Mouse (Mus musculus) C2C12 (cell line): ENCODE measurements around the gene Rnpepl1.

Experiments used
- CTCF ChIP-seq: IDR thresholded peaks from one replicate; pipeline ENCODE4 v1.5.1; 2011; ENCODE audit not compliant: control insufficient read depth, insufficient read depth, insufficient read length
- FOSL1 ChIP-seq: IDR thresholded peaks from one replicate; pipeline ENCODE4 v1.8.0; 2011; ENCODE audit warnings: mild to moderate bottlenecking, low read length; ENCODE audit not compliant: poor library complexity, insufficient read depth, severe bottlenecking
- MAX ChIP-seq: IDR thresholded peaks from one replicate; pipeline ENCODE4 v1.6.1; 2011; ENCODE audit warnings: mild to moderate bottlenecking, control low read depth
- USF1 ChIP-seq: IDR thresholded peaks from one replicate; pipeline ENCODE4 v1.6.1; 2011; ENCODE audit warnings: low read depth, mild to moderate bottlenecking, control low read depth, moderate library complexity

- no peak for TF ChIP-seq CTCF
- no peak for TF ChIP-seq FOSL1
- no peak for TF ChIP-seq MAX
- TF ChIP-seq USF1 = no peak
Observed at GRCm38 (mm10) chr1:92878066-92878741, 32.4 kb upstream of the Rnpepl1 start.
